Mouse (Mus musculus) myocyte (in vitro differentiated cells): ENCODE measurements around the gene Ccnt1.

Source experiments
- E2F4 ChIP-seq: IDR thresholded peaks from one replicate; pipeline ENCODE4 v1.6.1; 2011; ENCODE audit warnings: mild to moderate bottlenecking, control low read depth, moderate library complexity; ENCODE audit not compliant: insufficient read depth
- MAX ChIP-seq: IDR thresholded peaks from one replicate; pipeline ENCODE4 v1.6.1; 2011; ENCODE audit warnings: low read depth, mild to moderate bottlenecking, control low read depth
- MYOD1 ChIP-seq, 3 experiments: IDR thresholded peaks; one replicate each; pipeline ENCODE4 v1.6.1; 2011; ENCODE audit warnings: control low read depth in 2 of 3, low read depth in 2 of 3, mild to moderate bottlenecking in 2 of 3, moderate library complexity in 1 of 3; ENCODE audit not compliant: insufficient read length in 2 of 3, control insufficient read depth in 1 of 3
- MYOG ChIP-seq, 3 experiments: IDR thresholded peaks; one replicate each; pipeline ENCODE4 v1.6.1; 2011; ENCODE audit warnings: control low read depth in 2 of 3, low read depth in 2 of 3, mild to moderate bottlenecking in 2 of 3; ENCODE audit not compliant: insufficient read length in 2 of 3, control insufficient read depth in 1 of 3, insufficient read depth in 1 of 3
- POLR2A ChIP-seq: IDR thresholded peaks from one replicate; pipeline ENCODE4 v1.6.1; 2011; ENCODE audit warnings: low read depth, mild to moderate bottlenecking, control low read depth, moderate library complexity; ENCODE audit not compliant: insufficient read length
- POLR2AphosphoS2 ChIP-seq: IDR thresholded peaks from one replicate; pipeline ENCODE4 v1.6.1; 2011; ENCODE audit warnings: low read depth, control low read depth; ENCODE audit not compliant: insufficient read length
- TCF12 ChIP-seq: IDR thresholded peaks from one replicate; pipeline ENCODE4 v1.6.1; 2011; ENCODE audit warnings: mild to moderate bottlenecking, control low read depth; ENCODE audit not compliant: poor library complexity, insufficient read depth, severe bottlenecking

- TF ChIP-seq TCF12 (no peak), MAX (no peak), POLR2A (no peak), POLR2AphosphoS2 (no peak), MYOG (IDR thresholded peaks at IDR 0.05; ENCODE audit: control insufficient read depth in 1 of 3, insufficient read depth in 1 of 3, insufficient read length in 2 of 3, low read depth in 2 of 3) (no peak), E2F4 (no peak), MYOD1 (IDR thresholded peaks at IDR 0.05; ENCODE audit: control insufficient read depth in 1 of 3, insufficient read length in 2 of 3, low read depth in 2 of 3) (no peak)
Observed at GRCm38 (mm10) chr15:98507321-98507720, 63.4 kb downstream of the Ccnt1 start.
